Mouse (Mus musculus): ENCODE results near the gene Tspan11. TPM values are rescaled to one million over a fixed set of nuclear protein-coding genes. Genes with fewer than 3 reads are reported as not detected.

Tspan11 gene
- polyA plus RNA-seq, 1 experiment: not detected

GRCm38 (mm10) chr6:127910638-127911037 is 23.2 kb downstream of the Tspan11 start:
- no peak for TF ChIP-seq GATA1 (IDR thresholded peaks at IDR 0.05; ENCODE audit: low read length)

GRCm38 (mm10) chr6:127911687-127912086 is 24.3 kb downstream of the Tspan11 start:
- no peak for TF ChIP-seq GATA1 (IDR thresholded peaks at IDR 0.05; ENCODE audit: low read length)

GRCm38 (mm10) chr6:127912938-127913337 is 25.5 kb downstream of the Tspan11 start:
- TF ChIP-seq GATA1 (IDR thresholded peaks at IDR 0.05; ENCODE audit: low read length): no peak

- no peak for TF ChIP-seq GATA1 (IDR thresholded peaks at IDR 0.05; ENCODE audit: low read length)
These were observed 29.6 kb downstream of the Tspan11 start for GRCm38 (mm10) chr6:127916993-127917392.

- no peak for TF ChIP-seq GATA1 (IDR thresholded peaks at IDR 0.05; ENCODE audit: low read length)
These were observed 30.3 kb downstream of the Tspan11 start for GRCm38 (mm10) chr6:127917712-127918111.

GRCm38 (mm10) chr6:127919491-127919890 is 32.1 kb downstream of the Tspan11 start:
- no peak for TF ChIP-seq GATA1 (IDR thresholded peaks at IDR 0.05; ENCODE audit: low read length)

GRCm38 (mm10) chr6:127920652-127921051 is 33.3 kb downstream of the Tspan11 start:
- TF ChIP-seq GATA1 (IDR thresholded peaks at IDR 0.05; ENCODE audit: low read length): no peak

GRCm38 (mm10) chr6:127921996-127922395 is 34.6 kb downstream of the Tspan11 start:
- TF ChIP-seq GATA1 (IDR thresholded peaks at IDR 0.05; ENCODE audit: low read length): no peak

- no peak for TF ChIP-seq GATA1 (IDR thresholded peaks at IDR 0.05; ENCODE audit: low read length)
These were observed 35.9 kb downstream of the Tspan11 start for GRCm38 (mm10) chr6:127923296-127923695.

GRCm38 (mm10) chr6:127924750-127925149 is 37.4 kb downstream of the Tspan11 start:
- TF ChIP-seq GATA1 (IDR thresholded peaks at IDR 0.05; ENCODE audit: low read length): no peak

GRCm38 (mm10) chr6:127925915-127926314 is 38.5 kb downstream of the Tspan11 start:
- TF ChIP-seq GATA1 (IDR thresholded peaks at IDR 0.05; ENCODE audit: low read length): no peak

- TF ChIP-seq GATA1 (IDR thresholded peaks at IDR 0.05; ENCODE audit: low read length): no peak
These were observed 41.3 kb downstream of the Tspan11 start for GRCm38 (mm10) chr6:127928682-127929081.

GRCm38 (mm10) chr6:127932697-127933096 is 45.3 kb downstream of the Tspan11 start:
- no peak for TF ChIP-seq GATA1 (IDR thresholded peaks at IDR 0.05; ENCODE audit: low read length)

GRCm38 (mm10) chr6:127933841-127934240 is 46.5 kb downstream of the Tspan11 start:
- no peak for TF ChIP-seq GATA1 (IDR thresholded peaks at IDR 0.05; ENCODE audit: low read length)

GRCm38 (mm10) chr6:127935105-127935504 is 47.7 kb downstream of the Tspan11 start:
- no peak for TF ChIP-seq GATA1 (IDR thresholded peaks at IDR 0.05; ENCODE audit: low read length)

- no peak for TF ChIP-seq GATA1 (IDR thresholded peaks at IDR 0.05; ENCODE audit: low read length)
These were observed 55.0 kb downstream of the Tspan11 start for GRCm38 (mm10) chr6:127942421-127942820.

- no peak for TF ChIP-seq GATA1 (IDR thresholded peaks at IDR 0.05; ENCODE audit: low read length)
These were observed 58.3 kb downstream of the Tspan11 start for GRCm38 (mm10) chr6:127945725-127946124.

- no peak for TF ChIP-seq GATA1 (IDR thresholded peaks at IDR 0.05; ENCODE audit: low read length)
These were observed 61.3 kb downstream of the Tspan11 start for GRCm38 (mm10) chr6:127948656-127949055.

Measured in G1E-ER4 (cell line).